Mouse (Mus musculus) large intestine, adult 2 months (tissue): ENCODE data around the gene Pih1h3b. TPM values are rescaled to one million over a fixed set of nuclear protein-coding genes. Genes with fewer than 3 reads are reported as not detected.

ENCODE experiments used
- DNase-seq: peaks from one replicate; pipeline ENCODE4 v3.0.0-alpha.2; 2012; ENCODE audit warnings: low read depth, low spot score
- WGBS: fragments of 180-500 bp; shearing (Covaris S2); methylation state at CpG from one replicate; pipeline ENCODE4 v1.1.7; 2018; 5-methylcytosine and 5-hydroxymethylcytosine counted together
- polyA plus RNA-seq: library from polyadenylated mRNA; depleted of rRNA; stranded (reverse); fragments of >200 nt; gene quantifications from 2 replicates; pipeline ENCODE4 v1.2.3, GENCODE M21; 2012; rRNA removed

Gene Pih1h3b
- not detected in 2 replicates for polyA plus RNA-seq

GRCm38 (mm10) chrX:140062135-140062975 lies at the start of gene Pih1h3b, which contains the start of gene Nup62cl:
Gene Pih1h3b (plus strand): TSS chrX:140062879.
Gene Nup62cl (minus strand): TSS chrX:140062712.
- WGBS: 29% methylated on average over 64 of the region's 64 CpGs
- no peak for DNase-seq

GRCm38 (mm10) chrX:140060886-140061874 lies 1.5 kb upstream of the Pih1h3b start:
- DNase-seq: no peak

GRCm38 (mm10) chrX:140082535-140082934 lies 19.9 kb downstream of the Pih1h3b start:
- DNase-seq: no peak
- WGBS: 88% methylated on average over 2 of the region's 2 CpGs

More at GRCm38 (mm10) chrX:140060886-140061874, 1.5 kb upstream of the Pih1h3b start:
- WGBS: 23% methylated on average over 80 of the region's 90 CpGs

- no peak for DNase-seq
- WGBS: 88% methylated on average over 2 of the region's 2 CpGs
These were observed 31.4 kb downstream of the Pih1h3b start for GRCm38 (mm10) chrX:140094066-140094465.

Other genes starting within 250 kb of the Pih1h3b start
- gene Morc4, start 191.2 kb upstream of the Pih1h3b start, polyA plus RNA-seq: 1.7 and 2.7 TPM in 2 replicates
- gene Rbm41, start 64.3 kb upstream of the Pih1h3b start, polyA plus RNA-seq: 0.24 and 0.59 TPM in 2 replicates
- 0.17 TPM in 1 of 2 replicates, not detected in the other for gene Nup62cl, start 167 bp upstream of the Pih1h3b start, polyA plus RNA-seq